Mouse (Mus musculus) CH12.LX (cell line): Measurements from ENCODE around the gene Minos1. TPM values are rescaled to one million over a fixed set of nuclear protein-coding genes. Genes with fewer than 3 reads are reported as not detected.

Experiments
- DNase-seq: peaks from one replicate; pipeline ENCODE4 v3.0.0-alpha.2; 2013; ENCODE audit errors: extremely low read depth
- H3K27ac ChIP-seq: 2 replicates; pipeline ENCODE4 v1.5.1; 2012; ENCODE audit warnings: low read depth, mild to moderate bottlenecking, control low read depth, moderate library complexity; ENCODE audit not compliant: insufficient read depth
- H3K27me3 ChIP-seq: replicated peaks from 2 replicates; pipeline ENCODE3; 2012; ENCODE audit warnings: inconsistent platforms
- H3K36me3 ChIP-seq, 2 experiments: replicated peaks in 1 of 2; 2 replicates each; pipeline versions ENCODE3 to v1.6.1; 2012; ENCODE audit warnings: inconsistent platforms in 1 of 2, low read length in 1 of 2, mild to moderate bottlenecking in 1 of 2, mixed read lengths in 1 of 2, moderate library complexity in 1 of 2; ENCODE audit not compliant: control insufficient read depth in 1 of 2, insufficient read depth in 1 of 2
- H3K4me1 ChIP-seq, 2 experiments: 2 replicates each; pipeline ENCODE4 v1.6.1; 2012; ENCODE audit warnings: inconsistent platforms in 1 of 2, moderate library complexity in 1 of 2; ENCODE audit not compliant: insufficient read depth in 2 of 2, control insufficient read depth in 1 of 2
- H3K4me2 ChIP-seq: 2 replicates; pipeline ENCODE4 v1.6.1; 2012; ENCODE audit warnings: low read depth, mild to moderate bottlenecking, control low read depth; ENCODE audit not compliant: poor library complexity, insufficient read depth, severe bottlenecking
- H3K4me3 ChIP-seq, 3 experiments: fragments of 150-350 bp in 1 of 3; sonication (generic) in 1 of 3; replicated peaks in 1 of 3; 2 replicates each; pipeline versions ENCODE3 to v1.5.1; 2011 to 2012; ENCODE audit warnings: low read depth in 2 of 3, low read length in 2 of 3, mild to moderate bottlenecking in 2 of 3, moderate library complexity in 2 of 3, control low read depth in 1 of 3, improper control_type of control experiment in 1 of 3, inconsistent platforms in 1 of 3, mixed read lengths in 1 of 3; ENCODE audit not compliant: poor library complexity in 1 of 3
- H3K79me2 ChIP-seq: replicated peaks from 2 replicates; pipeline ENCODE4 v1.6.1; 2012; ENCODE audit warnings: mild to moderate bottlenecking, moderate library complexity; ENCODE audit not compliant: control insufficient read depth, poor library complexity, insufficient read depth, severe bottlenecking; ENCODE audit errors: extremely low read depth
- H3K9ac ChIP-seq: 2 replicates; pipeline ENCODE4 v1.6.1; 2012; ENCODE audit warnings: low read depth, mild to moderate bottlenecking, control low read depth, moderate library complexity; ENCODE audit not compliant: insufficient read depth
- H3K9me3 ChIP-seq: replicated peaks from 2 replicates; pipeline ENCODE3; 2012; ENCODE audit warnings: low read length, inconsistent platforms, mixed read lengths
- CHD1 ChIP-seq: IDR thresholded peaks from 2 replicates; pipeline ENCODE4 v1.6.1; 2012; ENCODE audit warnings: low read depth, low read length, improper control_type of control experiment, inconsistent platforms
- CHD2 ChIP-seq: IDR thresholded peaks from 2 replicates; pipeline ENCODE4 v1.6.1; 2011; ENCODE audit warnings: low read length, improper control_type of control experiment
- CTCF ChIP-seq, 2 experiments: IDR thresholded peaks in 1 of 2; conservative IDR thresholded peaks in 1 of 2; 2 replicates each; pipeline ENCODE4 v1.5.1; 2011 to 2012; ENCODE audit warnings: low read depth in 2 of 2, low read length in 2 of 2, improper control_type of control experiment in 1 of 2, inconsistent platforms in 1 of 2, mild to moderate bottlenecking in 1 of 2, moderate library complexity in 1 of 2
- EP300 ChIP-seq: IDR thresholded peaks from 2 replicates; pipeline ENCODE4 v1.6.1; 2011; ENCODE audit warnings: low read length, improper control_type of control experiment
- HCFC1 ChIP-seq: IDR thresholded peaks from 2 replicates; pipeline ENCODE4 v1.6.1; 2012; ENCODE audit warnings: low read depth, mild to moderate bottlenecking, inconsistent platforms, low read length, improper control_type of control experiment
- IRF4 ChIP-seq: IDR thresholded peaks from 2 replicates; pipeline ENCODE4 v1.6.1; 2014; ENCODE audit warnings: low read depth, mild to moderate bottlenecking, inconsistent platforms, low read length, improper control_type of control experiment
- JUN ChIP-seq: IDR thresholded peaks from 2 replicates; pipeline ENCODE4 v1.6.1; 2011; ENCODE audit warnings: low read depth, mild to moderate bottlenecking, low read length, improper control_type of control experiment, moderate library complexity; ENCODE audit not compliant: insufficient read depth
- JUND ChIP-seq: conservative IDR thresholded peaks from 2 replicates; pipeline ENCODE4 v1.6.1; 2011; ENCODE audit warnings: low read depth, low read length, improper control_type of control experiment
- MAX ChIP-seq: IDR thresholded peaks from 2 replicates; pipeline ENCODE4 v1.6.1; 2011; ENCODE audit warnings: low read length, improper control_type of control experiment
- MAZ ChIP-seq: IDR thresholded peaks from 2 replicates; pipeline ENCODE4 v1.6.1; 2012; ENCODE audit warnings: low read depth, mild to moderate bottlenecking, inconsistent platforms, low read length, improper control_type of control experiment, moderate library complexity
- MEF2A ChIP-seq: IDR thresholded peaks from 2 replicates; pipeline ENCODE4 v1.6.1; 2014; ENCODE audit warnings: low read depth, mild to moderate bottlenecking, inconsistent platforms, low read length, improper control_type of control experiment, borderline replicate concordance
- MXI1 ChIP-seq: IDR thresholded peaks from 2 replicates; pipeline ENCODE4 v1.6.1; 2011; ENCODE audit warnings: mild to moderate bottlenecking, low read depth, low read length, improper control_type of control experiment
- PAX5 ChIP-seq: IDR thresholded peaks from 2 replicates; pipeline ENCODE4 v1.6.1; 2012; ENCODE audit warnings: low read length, inconsistent platforms, mixed read lengths
- POLR2A ChIP-seq: IDR thresholded peaks from 2 replicates; pipeline ENCODE4 v1.6.1; 2011; ENCODE audit warnings: low read depth, mild to moderate bottlenecking, improper control_type of control experiment, low read length
- POLR2AphosphoS2 ChIP-seq: IDR thresholded peaks from 2 replicates; pipeline ENCODE4 v1.6.1; 2011; ENCODE audit warnings: low read depth, low read length, improper control_type of control experiment
- SIN3A ChIP-seq: IDR thresholded peaks from 2 replicates; pipeline ENCODE4 v1.6.1; 2012; ENCODE audit warnings: low read length, improper control_type of control experiment, inconsistent platforms
- SMC3 ChIP-seq: IDR thresholded peaks from 2 replicates; pipeline ENCODE4 v1.6.1; 2011; ENCODE audit warnings: low read depth, low read length, improper control_type of control experiment
- UBTF ChIP-seq: IDR thresholded peaks from 2 replicates; pipeline ENCODE4 v1.6.1; 2012; ENCODE audit warnings: low read depth, mild to moderate bottlenecking, inconsistent platforms, low read length, improper control_type of control experiment, moderate library complexity
- USF1 ChIP-seq: IDR thresholded peaks from 2 replicates; pipeline ENCODE4 v1.6.1; 2014; ENCODE audit warnings: low read depth, mild to moderate bottlenecking, inconsistent platforms, low read length, improper control_type of control experiment
- USF2 ChIP-seq: conservative IDR thresholded peaks from 2 replicates; pipeline ENCODE4 v1.6.1; 2011; ENCODE audit warnings: low read depth, low read length, improper control_type of control experiment
- ZC3H11A ChIP-seq: IDR thresholded peaks from 2 replicates; pipeline ENCODE4 v1.6.1; 2012; ENCODE audit warnings: low read depth, mild to moderate bottlenecking, inconsistent platforms, low read length, improper control_type of control experiment
- dilution Hi-C: fragments of 300-500 bp; cut with MboI; formaldehyde crosslinking; loops from 2 replicates; pipeline ENCODE4 v1.14.3; 2020; ENCODE audit warnings: low sequenced_read_pairs; ENCODE audit not compliant: extremely low pct_unique_long_range_greater_than_20kb, extremely low pct_ligation_motif_present
- in situ Hi-C: fragments of 300-500 bp; cut with MboI; formaldehyde crosslinking; loops from 3 replicates; pipeline ENCODE4 v1.14.3; 2019; ENCODE audit warnings: low sequenced_read_pairs, low pct_ligation_motif_present, low pct_unique_long_range_greater_than_20kb, mixed read lengths
- polyA plus RNA-seq: library from polyadenylated mRNA; unstranded; fragments of >175 nt; gene quantifications from 2 replicates; pipeline ENCODE4 v1.2.1, GENCODE M21; 2012; ENCODE audit warnings: low read depth; ENCODE audit not compliant: insufficient read length
- total RNA-seq, 2 experiments: library from RNA; depleted of rRNA; stranded (reverse); fragments of 300-350 nt in 1 of 2; fragments of >200 nt in 1 of 2; gene quantifications; 2 replicates each; pipeline ENCODE4 v1.2.3; 2012 to 2014

Gene Minos1
- total and polyA plus RNA-seq, 3 experiments, result 39.2 to 418 (median 151) TPM

- Histone ChIP-seq H3K9me3 (no peaks in the 10 kb centered on the region), H3K36me3 (no peaks in the 10 kb centered on the region), H3K9ac (no peak overlapping the region), H3K27me3 (peaks cover 86% of the 10 kb centered on the region), H3K79me2 (no peaks in the 10 kb centered on the region), H3K27ac (no peak overlapping the region), H3K4me3 (no peak overlapping the region), H3K4me2 (no peak overlapping the region), H3K4me1 (no peaks in the 10 kb centered on the region)
- in situ Hi-C loops (no loop called here), dilution Hi-C loops (no loop called here)
- no peak for DNase-seq
- no peak for TF ChIP-seq HCFC1
- no peak for TF ChIP-seq SMC3
- no peak for TF ChIP-seq EP300
- TF ChIP-seq UBTF, result no peak
- TF ChIP-seq SIN3A, result no peak
- no peak for TF ChIP-seq POLR2A
- TF ChIP-seq MXI1, result no peak
- no peak for TF ChIP-seq ZC3H11A
- no peak for TF ChIP-seq IRF4
- TF ChIP-seq MAX, result no peak
- TF ChIP-seq CTCF (conservative IDR thresholded peaks at IDR 0.05 in 1 of 2, IDR thresholded peaks at IDR 0.05 in 1 of 2; ENCODE audit: low read depth in 2 of 2, low read length in 2 of 2), result no peak
Observed at GRCm38 (mm10) chr4:139068287-139068686, 62.6 kb downstream of the Minos1 start.

- peaks cover 67% of the 10 kb centered on the region for H3K27me3 ChIP-seq
- dilution Hi-C loops, result no loop called here
Observed at GRCm38 (mm10) chr4:139064831-139065230, 66.1 kb downstream of the Minos1 start.

GRCm38 (mm10) chr4:139059569-139059968, 71.3 kb downstream of the Minos1 start:
- dilution Hi-C loops, result no loop called here
- Histone ChIP-seq H3K36me3 (peaks cover 7 to 42% of the 10 kb centered on the region in 2 experiments), H3K4me1 (no peaks in the 10 kb centered on the region), H3K79me2 (no peaks in the 10 kb centered on the region), H3K4me2 (no peak overlapping the region), H3K27ac (no peak overlapping the region), H3K9ac (no peak overlapping the region), H3K27me3 (peaks cover 22% of the 10 kb centered on the region), H3K9me3 (no peaks in the 10 kb centered on the region), H3K4me3 (no peak overlapping the region)
- in situ Hi-C loops, result no loop called here
- no peak for DNase-seq
- TF ChIP-seq USF2 (no peak), EP300 (no peak), SMC3 (no peak), USF1 (no peak), JUN (no peak), JUND (no peak), SIN3A (no peak), CHD2 (no peak), POLR2AphosphoS2 (no peak)

More at GRCm38 (mm10) chr4:139064831-139065230, 66.1 kb downstream of the Minos1 start:
- TF ChIP-seq MEF2A, result no peak
- no peak for TF ChIP-seq MAZ
- no peak for TF ChIP-seq POLR2AphosphoS2
- TF ChIP-seq CHD1, result no peak
- TF ChIP-seq SIN3A, result no peak
- no peak for TF ChIP-seq PAX5
- no peak overlapping the region for H3K27ac ChIP-seq
- H3K9me3 ChIP-seq, result no peaks in the 10 kb centered on the region
- H3K4me2 ChIP-seq, result no peak overlapping the region
- no peak overlapping the region for H3K9ac ChIP-seq
- no peaks in the 10 kb centered on the region for H3K4me1 ChIP-seq
- H3K79me2 ChIP-seq, result no peaks in the 10 kb centered on the region
- DNase-seq, result no peak
- H3K4me3 ChIP-seq, result no peak overlapping the region
- in situ Hi-C loops, result no loop called here
- H3K36me3 ChIP-seq, result peaks cover 0 to under 1% of the 10 kb centered on the region in 2 experiments
